Mouse (Mus musculus) liver, embryonic 11.5 days (tissue): ENCODE results near the gene Pnliprp2. TPM values are rescaled to one million over a fixed set of nuclear protein-coding genes. Genes with fewer than 3 reads are reported as not detected.

Experiments used
- polyA plus RNA-seq: library from polyadenylated mRNA; unstranded; fragments of >200 nt; fragmentation: Nextera tagmentation; extraction: Ambion mirVana; gene quantifications from 2 replicates; pipeline ENCODE4 v1.2.1, GENCODE M21; 2014

Pnliprp2 gene
- polyA plus RNA-seq, 1 experiment from 2014 or later, result 5.8 TPM

Other genes with a start within 250 kb of the Pnliprp2 start
- gene Ccdc172, start 247.7 kb upstream of the Pnliprp2 start, polyA plus RNA-seq, result not detected in 2 replicates
- 0.18 TPM in 1 of 2 replicates, not detected in the other for gene Pnlip, start 107.2 kb upstream of the Pnliprp2 start, polyA plus RNA-seq
- gene Pnliprp1, start 30.8 kb upstream of the Pnliprp2 start, polyA plus RNA-seq, result 25.8 and 27.5 TPM in 2 replicates
- gene 1700019N19Rik, start 34.7 kb downstream of the Pnliprp2 start, polyA plus RNA-seq, result 0.19 and 0.23 TPM in 2 replicates
- 0.25 and 0.49 TPM in 2 replicates for gene Eno4, start 183.7 kb downstream of the Pnliprp2 start, polyA plus RNA-seq
- gene Hspa12a, start 183.9 kb downstream of the Pnliprp2 start, polyA plus RNA-seq, result 1.0 and 1.5 TPM in 2 replicates